Mouse (Mus musculus) ES-Bruce4 (cell line): Measurements from ENCODE around the gene Invs.

ENCODE experiments used
- CTCF ChIP-seq: IDR thresholded peaks from one replicate; pipeline ENCODE4 v1.8.1; 2011; ENCODE audit warnings: low read depth, low read length
- EP300 ChIP-seq: IDR thresholded peaks from 2 replicates; pipeline ENCODE4 v1.6.1; 2011; ENCODE audit warnings: low read depth, low read length; ENCODE audit not compliant: insufficient read depth
- POLR2A ChIP-seq: IDR thresholded peaks from one replicate; pipeline ENCODE4 v1.8.1; 2011; ENCODE audit warnings: low read length; ENCODE audit not compliant: insufficient read depth

DNA sequence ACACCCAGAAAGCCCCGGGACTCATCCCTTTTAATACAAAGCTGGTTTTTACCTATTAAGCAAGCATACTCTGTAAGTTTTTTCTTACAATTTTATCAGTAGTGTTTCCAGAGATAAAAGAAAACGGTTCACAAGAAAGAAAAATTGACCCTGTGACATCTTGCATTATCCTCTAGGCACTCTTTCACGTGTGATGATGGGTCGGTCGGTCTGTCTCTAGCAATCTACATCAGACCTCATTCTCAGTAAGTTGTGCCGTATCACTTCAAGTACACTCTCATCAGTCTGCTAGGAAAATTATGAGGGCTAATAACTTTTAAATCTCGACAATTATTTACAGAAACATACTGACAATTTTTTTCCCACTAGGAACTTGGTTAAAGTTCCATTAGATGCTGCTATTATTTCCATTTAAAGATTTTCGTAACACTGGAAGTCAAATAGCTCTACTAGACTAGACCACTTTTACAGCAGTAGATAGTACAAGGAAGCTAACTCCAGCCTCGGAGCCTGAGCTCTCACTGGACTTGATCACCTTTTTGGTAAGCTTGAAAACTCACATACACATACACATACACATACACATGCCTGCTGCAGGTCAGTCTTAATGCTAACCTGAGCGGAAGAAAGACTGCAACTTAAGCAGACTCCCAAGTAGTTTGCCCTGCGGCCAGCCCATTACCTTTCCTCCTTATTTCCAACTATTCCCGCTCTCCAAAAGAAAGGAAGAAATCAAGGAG lies 192.7 kb downstream of the Invs start:
- TF ChIP-seq CTCF = no peak
- TF ChIP-seq EP300 = no peak
- TF ChIP-seq POLR2A = no peak
